Mouse (Mus musculus): ENCODE results near the gene Hpd. TPM values are rescaled to one million over a fixed set of nuclear protein-coding genes. Genes with fewer than 3 reads are reported as not detected.

The Hpd gene
- polyA plus RNA-seq, 1 experiment from 2014 or later, result not detected

- no peak for DNase-seq (ENCODE audit: low spot score)
- WGBS, result 89% methylated on average over 6 of the region's 6 CpGs
These were observed 12.3 kb upstream of the Hpd start for GRCm38 (mm10) chr5:123194856-123195255.

GRCm38 (mm10) chr5:123193436-123193835 lies 10.9 kb upstream of the Hpd start:
- H3K36me3 ChIP-seq (ENCODE audit: control insufficient read depth, insufficient read depth, low read length), result no peaks in the 10 kb centered on the region
- no peaks in the 10 kb centered on the region for H3K27me3 ChIP-seq (ENCODE audit: control insufficient read depth, insufficient read depth, low read length)
- no peak for DNase-seq (ENCODE audit: low spot score)
- no peaks in the 10 kb centered on the region for H3K4me1 ChIP-seq (replicated peaks; ENCODE audit: control insufficient read depth, insufficient read depth, low read length)
- no peak overlapping the region for H3K27ac ChIP-seq (ENCODE audit: low read depth, low read length)
- no peak overlapping the region for H3K9ac ChIP-seq (ENCODE audit: low read length)
- H3K4me2 ChIP-seq (ENCODE audit: low read depth, low read length, severe bottlenecking), result no peak overlapping the region
- H3K9me3 ChIP-seq (ENCODE audit: control insufficient read depth, low read length), result no peaks in the 10 kb centered on the region
- no peak for ATAC-seq (replicated peaks; ENCODE audit: low FRiP score)
- H3K4me3 ChIP-seq (ENCODE audit: low read depth, low read length), result no peak overlapping the region
- 82% methylated on average over 5 of the region's 5 CpGs for WGBS

More at GRCm38 (mm10) chr5:123194856-123195255, 12.3 kb upstream of the Hpd start:
- no peak overlapping the region for H3K4me3 ChIP-seq (ENCODE audit: low read depth, low read length)
- no peak overlapping the region for H3K4me2 ChIP-seq (ENCODE audit: low read depth, low read length, severe bottlenecking)
- no peaks in the 10 kb centered on the region for H3K4me1 ChIP-seq (replicated peaks; ENCODE audit: control insufficient read depth, insufficient read depth, low read length)
- no peak for ATAC-seq (replicated peaks; ENCODE audit: low FRiP score)
- no peak overlapping the region for H3K27ac ChIP-seq (ENCODE audit: low read depth, low read length)
- no peaks in the 10 kb centered on the region for H3K36me3 ChIP-seq (ENCODE audit: control insufficient read depth, insufficient read depth, low read length)
- no peaks in the 10 kb centered on the region for H3K9me3 ChIP-seq (ENCODE audit: control insufficient read depth, low read length)
- H3K27me3 ChIP-seq (ENCODE audit: control insufficient read depth, insufficient read depth, low read length), result no peaks in the 10 kb centered on the region
- no peak overlapping the region for H3K9ac ChIP-seq (ENCODE audit: low read length)

- Histone ChIP-seq H3K4me3 (ENCODE audit: low read depth, low read length) (no peak overlapping the region), H3K4me2 (ENCODE audit: low read depth, low read length, severe bottlenecking) (no peak overlapping the region), H3K4me1 (replicated peaks; ENCODE audit: control insufficient read depth, insufficient read depth, low read length) (no peaks in the 10 kb centered on the region), H3K36me3 (ENCODE audit: control insufficient read depth, insufficient read depth, low read length) (no peaks in the 10 kb centered on the region), H3K9ac (ENCODE audit: low read length) (no peak overlapping the region), H3K9me3 (ENCODE audit: control insufficient read depth, low read length) (no peaks in the 10 kb centered on the region), H3K27me3 (ENCODE audit: control insufficient read depth, insufficient read depth, low read length) (no peaks in the 10 kb centered on the region), H3K27ac (ENCODE audit: low read depth, low read length) (no peak overlapping the region)
- 56% methylated on average over 9 of the region's 9 CpGs for WGBS
- ATAC-seq (replicated peaks; ENCODE audit: low FRiP score) (no peak), DNase-seq (ENCODE audit: low spot score) (no peak)
These were observed 10.2 kb upstream of the Hpd start for GRCm38 (mm10) chr5:123192606-123193150.

DNA sequence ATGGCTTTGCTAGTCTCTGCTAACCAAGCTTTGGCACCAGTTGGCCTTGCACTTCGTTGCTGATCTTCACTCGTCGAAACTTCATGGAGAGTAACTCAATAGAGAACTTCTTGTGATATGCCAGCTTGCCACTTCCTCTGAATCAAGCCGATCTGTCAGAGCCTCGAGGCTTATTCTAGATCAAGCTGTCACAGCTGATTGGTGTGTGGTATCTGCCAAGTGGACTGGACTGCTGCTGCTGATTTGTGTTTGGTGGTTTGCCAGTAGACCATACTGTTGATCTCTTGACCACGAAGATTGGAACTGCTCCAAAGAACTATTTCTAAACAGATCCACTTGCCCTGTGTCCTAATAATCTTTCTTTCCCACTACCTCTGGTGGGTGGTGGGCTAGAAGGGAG lies 8.9 kb upstream of the Hpd start:
- no peaks in the 10 kb centered on the region for H3K9me3 ChIP-seq (ENCODE audit: control insufficient read depth, low read length)
- no peaks in the 10 kb centered on the region for H3K27me3 ChIP-seq (ENCODE audit: control insufficient read depth, insufficient read depth, low read length)
- no peak for DNase-seq (ENCODE audit: low spot score)
- H3K9ac ChIP-seq (ENCODE audit: low read length), result no peak overlapping the region
- ATAC-seq (replicated peaks; ENCODE audit: low FRiP score), result no peak
- WGBS, result 89% methylated on average over 6 of the region's 6 CpGs
- no peaks in the 10 kb centered on the region for H3K36me3 ChIP-seq (ENCODE audit: control insufficient read depth, insufficient read depth, low read length)
- no peak overlapping the region for H3K4me2 ChIP-seq (ENCODE audit: low read depth, low read length, severe bottlenecking)
- no peaks in the 10 kb centered on the region for H3K4me1 ChIP-seq (replicated peaks; ENCODE audit: control insufficient read depth, insufficient read depth, low read length)
- no peak overlapping the region for H3K4me3 ChIP-seq (ENCODE audit: low read depth, low read length)
- no peak overlapping the region for H3K27ac ChIP-seq (ENCODE audit: low read depth, low read length)

- WGBS, result 71% methylated on average over 3 of the region's 3 CpGs
- H3K9ac ChIP-seq (ENCODE audit: low read length), result no peak overlapping the region
- DNase-seq (ENCODE audit: low spot score) (no peak), ATAC-seq (replicated peaks; ENCODE audit: low FRiP score) (no peak)
- no peaks in the 10 kb centered on the region for H3K36me3 ChIP-seq (ENCODE audit: control insufficient read depth, insufficient read depth, low read length)
- no peaks in the 10 kb centered on the region for H3K4me1 ChIP-seq (replicated peaks; ENCODE audit: control insufficient read depth, insufficient read depth, low read length)
- no peak overlapping the region for H3K4me3 ChIP-seq (ENCODE audit: low read depth, low read length)
- H3K27ac ChIP-seq (ENCODE audit: low read depth, low read length), result no peak overlapping the region
- H3K27me3 ChIP-seq (ENCODE audit: control insufficient read depth, insufficient read depth, low read length), result no peaks in the 10 kb centered on the region
- no peak overlapping the region for H3K4me2 ChIP-seq (ENCODE audit: low read depth, low read length, severe bottlenecking)
- no peaks in the 10 kb centered on the region for H3K9me3 ChIP-seq (ENCODE audit: control insufficient read depth, low read length)
These were observed 8.4 kb upstream of the Hpd start for GRCm38 (mm10) chr5:123190912-123191311.

GRCm38 (mm10) chr5:123187306-123187705 lies 4.8 kb upstream of the Hpd start:
- Histone ChIP-seq H3K27ac (ENCODE audit: low read depth, low read length) (no peak overlapping the region), H3K4me1 (replicated peaks; ENCODE audit: control insufficient read depth, insufficient read depth, low read length) (no peaks in the 10 kb centered on the region), H3K9me3 (ENCODE audit: control insufficient read depth, low read length) (no peaks in the 10 kb centered on the region), H3K9ac (ENCODE audit: low read length) (no peak overlapping the region), H3K4me3 (ENCODE audit: low read depth, low read length) (no peak overlapping the region), H3K4me2 (ENCODE audit: low read depth, low read length, severe bottlenecking) (no peak overlapping the region), H3K27me3 (ENCODE audit: control insufficient read depth, insufficient read depth, low read length) (no peaks in the 10 kb centered on the region), H3K36me3 (ENCODE audit: control insufficient read depth, insufficient read depth, low read length) (no peaks in the 10 kb centered on the region)
- DNase-seq (ENCODE audit: low spot score) (no peak), ATAC-seq (replicated peaks; ENCODE audit: low FRiP score) (no peak)
- WGBS, result 96% methylated on average over 3 of the region's 3 CpGs

GRCm38 (mm10) chr5:123185966-123186365 lies 3.4 kb upstream of the Hpd start:
- DNase-seq (ENCODE audit: low spot score) (no peak), ATAC-seq (replicated peaks; ENCODE audit: low FRiP score) (no peak)
- no peaks in the 10 kb centered on the region for H3K4me1 ChIP-seq (replicated peaks; ENCODE audit: control insufficient read depth, insufficient read depth, low read length)
- no peak overlapping the region for H3K4me3 ChIP-seq (ENCODE audit: low read depth, low read length)
- no peak overlapping the region for H3K9ac ChIP-seq (ENCODE audit: low read length)
- H3K36me3 ChIP-seq (ENCODE audit: control insufficient read depth, insufficient read depth, low read length), result no peaks in the 10 kb centered on the region
- H3K27ac ChIP-seq (ENCODE audit: low read depth, low read length), result no peak overlapping the region
- H3K9me3 ChIP-seq (ENCODE audit: control insufficient read depth, low read length), result no peaks in the 10 kb centered on the region
- H3K4me2 ChIP-seq (ENCODE audit: low read depth, low read length, severe bottlenecking), result no peak overlapping the region
- 89% methylated on average over 6 of the region's 6 CpGs for WGBS
- no peaks in the 10 kb centered on the region for H3K27me3 ChIP-seq (ENCODE audit: control insufficient read depth, insufficient read depth, low read length)

DNA sequence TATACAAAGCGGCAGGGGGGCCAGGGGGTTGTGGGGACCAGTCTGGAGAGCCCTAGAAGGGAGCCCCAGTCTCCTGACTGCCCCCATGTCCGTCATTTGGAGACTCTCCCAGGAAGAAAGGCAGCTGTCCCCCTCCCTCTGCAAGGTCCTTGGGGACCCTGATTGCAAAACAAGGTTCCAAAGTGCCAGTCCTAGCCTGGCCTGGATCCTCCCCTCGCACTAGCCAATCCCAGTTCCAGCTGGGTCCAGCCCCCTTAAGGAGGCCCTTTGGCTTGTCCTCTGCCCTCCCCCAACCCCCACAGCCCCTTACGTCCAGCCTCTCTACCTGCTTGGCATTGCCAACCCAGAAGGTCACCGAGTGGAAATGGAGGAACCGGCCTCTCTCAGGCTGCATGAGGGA lies 991 bp downstream of the Hpd start:
- Histone ChIP-seq H3K36me3 (ENCODE audit: control insufficient read depth, insufficient read depth, low read length) (no peaks in the 10 kb centered on the region), H3K4me1 (replicated peaks; ENCODE audit: control insufficient read depth, insufficient read depth, low read length) (no peaks in the 10 kb centered on the region), H3K4me3 (ENCODE audit: low read depth, low read length) (no peak overlapping the region), H3K9ac (ENCODE audit: low read length) (no peak overlapping the region), H3K4me2 (ENCODE audit: low read depth, low read length, severe bottlenecking) (no peak overlapping the region), H3K27me3 (ENCODE audit: control insufficient read depth, insufficient read depth, low read length) (no peaks in the 10 kb centered on the region), H3K27ac (ENCODE audit: low read depth, low read length) (no peak overlapping the region), H3K9me3 (ENCODE audit: control insufficient read depth, low read length) (no peaks in the 10 kb centered on the region)
- DNase-seq (ENCODE audit: low spot score) (peak; percentile 38), ATAC-seq (replicated peaks; ENCODE audit: low FRiP score) (no peak)
- 77% methylated on average over 6 of the region's 6 CpGs for WGBS

GRCm38 (mm10) chr5:123180390-123180789 lies 2.1 kb downstream of the Hpd start:
- Histone ChIP-seq H3K9ac (ENCODE audit: low read length) (no peak overlapping the region), H3K36me3 (ENCODE audit: control insufficient read depth, insufficient read depth, low read length) (no peaks in the 10 kb centered on the region), H3K4me3 (ENCODE audit: low read depth, low read length) (no peak overlapping the region), H3K4me1 (replicated peaks; ENCODE audit: control insufficient read depth, insufficient read depth, low read length) (no peaks in the 10 kb centered on the region), H3K9me3 (ENCODE audit: control insufficient read depth, low read length) (no peaks in the 10 kb centered on the region), H3K27me3 (ENCODE audit: control insufficient read depth, insufficient read depth, low read length) (no peaks in the 10 kb centered on the region), H3K4me2 (ENCODE audit: low read depth, low read length, severe bottlenecking) (no peak overlapping the region), H3K27ac (ENCODE audit: low read depth, low read length) (no peak overlapping the region)
- DNase-seq (ENCODE audit: low spot score), result peak; percentile 32
- no peak for ATAC-seq (replicated peaks; ENCODE audit: low FRiP score)
- 92% methylated on average over 15 of the region's 15 CpGs for WGBS
